Mouse (Mus musculus) CH12.LX (cell line): ENCODE data around the gene Mmp15. TPM values are rescaled to one million over a fixed set of nuclear protein-coding genes. Genes with fewer than 3 reads are reported as not detected.

ENCODE experiments used
- DNase-seq: peaks from one replicate; pipeline ENCODE4 v3.0.0-alpha.2; 2013; ENCODE audit errors: extremely low read depth
- H3K27ac ChIP-seq: 2 replicates; pipeline ENCODE4 v1.5.1; 2012; ENCODE audit warnings: low read depth, mild to moderate bottlenecking, control low read depth, moderate library complexity; ENCODE audit not compliant: insufficient read depth
- H3K27me3 ChIP-seq: replicated peaks from 2 replicates; pipeline ENCODE3; 2012; ENCODE audit warnings: inconsistent platforms
- H3K36me3 ChIP-seq, 2 experiments: replicated peaks in 1 of 2; 2 replicates each; pipeline versions ENCODE3 to v1.6.1; 2012; ENCODE audit warnings: inconsistent platforms in 1 of 2, low read length in 1 of 2, mild to moderate bottlenecking in 1 of 2, mixed read lengths in 1 of 2, moderate library complexity in 1 of 2; ENCODE audit not compliant: control insufficient read depth in 1 of 2, insufficient read depth in 1 of 2
- H3K4me1 ChIP-seq, 2 experiments: 2 replicates each; pipeline ENCODE4 v1.6.1; 2012; ENCODE audit warnings: inconsistent platforms in 1 of 2, moderate library complexity in 1 of 2; ENCODE audit not compliant: insufficient read depth in 2 of 2, control insufficient read depth in 1 of 2
- H3K4me2 ChIP-seq: 2 replicates; pipeline ENCODE4 v1.6.1; 2012; ENCODE audit warnings: low read depth, mild to moderate bottlenecking, control low read depth; ENCODE audit not compliant: poor library complexity, insufficient read depth, severe bottlenecking
- H3K4me3 ChIP-seq, 3 experiments: fragments of 150-350 bp in 1 of 3; sonication (generic) in 1 of 3; replicated peaks in 1 of 3; 2 replicates each; pipeline versions ENCODE3 to v1.5.1; 2011 to 2012; ENCODE audit warnings: low read depth in 2 of 3, low read length in 2 of 3, mild to moderate bottlenecking in 2 of 3, moderate library complexity in 2 of 3, control low read depth in 1 of 3, improper control_type of control experiment in 1 of 3, inconsistent platforms in 1 of 3, mixed read lengths in 1 of 3; ENCODE audit not compliant: poor library complexity in 1 of 3
- H3K79me2 ChIP-seq: replicated peaks from 2 replicates; pipeline ENCODE4 v1.6.1; 2012; ENCODE audit warnings: mild to moderate bottlenecking, moderate library complexity; ENCODE audit not compliant: control insufficient read depth, poor library complexity, insufficient read depth, severe bottlenecking; ENCODE audit errors: extremely low read depth
- H3K9ac ChIP-seq: 2 replicates; pipeline ENCODE4 v1.6.1; 2012; ENCODE audit warnings: low read depth, mild to moderate bottlenecking, control low read depth, moderate library complexity; ENCODE audit not compliant: insufficient read depth
- H3K9me3 ChIP-seq: replicated peaks from 2 replicates; pipeline ENCODE3; 2012; ENCODE audit warnings: low read length, inconsistent platforms, mixed read lengths
- BHLHE40 ChIP-seq: IDR thresholded peaks from 2 replicates; pipeline ENCODE4 v1.6.1; 2011; ENCODE audit warnings: mild to moderate bottlenecking, low read depth, low read length, improper control_type of control experiment
- CHD1 ChIP-seq: IDR thresholded peaks from 2 replicates; pipeline ENCODE4 v1.6.1; 2012; ENCODE audit warnings: low read depth, low read length, improper control_type of control experiment, inconsistent platforms
- CHD2 ChIP-seq: IDR thresholded peaks from 2 replicates; pipeline ENCODE4 v1.6.1; 2011; ENCODE audit warnings: low read length, improper control_type of control experiment
- ELF1 ChIP-seq: IDR thresholded peaks from 2 replicates; pipeline ENCODE4 v1.6.1; 2014; ENCODE audit warnings: low read depth, mild to moderate bottlenecking, inconsistent platforms, low read length, improper control_type of control experiment
- EP300 ChIP-seq: IDR thresholded peaks from 2 replicates; pipeline ENCODE4 v1.6.1; 2011; ENCODE audit warnings: low read length, improper control_type of control experiment
- GABPA ChIP-seq: IDR thresholded peaks from 2 replicates; pipeline ENCODE4 v1.6.1; 2012; ENCODE audit warnings: low read depth, low read length, improper control_type of control experiment, inconsistent platforms; ENCODE audit not compliant: insufficient replicate concordance
- HCFC1 ChIP-seq: IDR thresholded peaks from 2 replicates; pipeline ENCODE4 v1.6.1; 2012; ENCODE audit warnings: low read depth, mild to moderate bottlenecking, inconsistent platforms, low read length, improper control_type of control experiment
- JUN ChIP-seq: IDR thresholded peaks from 2 replicates; pipeline ENCODE4 v1.6.1; 2011; ENCODE audit warnings: low read depth, mild to moderate bottlenecking, low read length, improper control_type of control experiment, moderate library complexity; ENCODE audit not compliant: insufficient read depth
- MAFK ChIP-seq: IDR thresholded peaks from 2 replicates; pipeline ENCODE4 v1.6.1; 2011; ENCODE audit warnings: low read length, improper control_type of control experiment; ENCODE audit not compliant: insufficient replicate concordance
- MAX ChIP-seq: IDR thresholded peaks from 2 replicates; pipeline ENCODE4 v1.6.1; 2011; ENCODE audit warnings: low read length, improper control_type of control experiment
- MXI1 ChIP-seq: IDR thresholded peaks from 2 replicates; pipeline ENCODE4 v1.6.1; 2011; ENCODE audit warnings: mild to moderate bottlenecking, low read depth, low read length, improper control_type of control experiment
- MYC ChIP-seq: IDR thresholded peaks from 2 replicates; pipeline ENCODE4 v1.6.1; 2011; ENCODE audit warnings: low read depth, mild to moderate bottlenecking, improper control_type of control experiment, low read length
- NELFE ChIP-seq: IDR thresholded peaks from 2 replicates; pipeline ENCODE4 v1.6.1; 2011; ENCODE audit warnings: low read depth, low read length, improper control_type of control experiment
- NRF1 ChIP-seq: IDR thresholded peaks from 2 replicates; pipeline ENCODE4 v1.6.1; 2014; ENCODE audit warnings: low read depth, mild to moderate bottlenecking, inconsistent platforms, low read length, improper control_type of control experiment, moderate library complexity
- PAX5 ChIP-seq: IDR thresholded peaks from 2 replicates; pipeline ENCODE4 v1.6.1; 2012; ENCODE audit warnings: low read length, inconsistent platforms, mixed read lengths
- POLR2A ChIP-seq: IDR thresholded peaks from 2 replicates; pipeline ENCODE4 v1.6.1; 2011; ENCODE audit warnings: low read depth, mild to moderate bottlenecking, improper control_type of control experiment, low read length
- POLR2AphosphoS2 ChIP-seq: IDR thresholded peaks from 2 replicates; pipeline ENCODE4 v1.6.1; 2011; ENCODE audit warnings: low read depth, low read length, improper control_type of control experiment
- RCOR1 ChIP-seq: conservative IDR thresholded peaks from 2 replicates; pipeline ENCODE4 v1.6.1; 2012; ENCODE audit warnings: low read depth, mild to moderate bottlenecking, inconsistent platforms, low read length, improper control_type of control experiment
- SIN3A ChIP-seq: IDR thresholded peaks from 2 replicates; pipeline ENCODE4 v1.6.1; 2012; ENCODE audit warnings: low read length, improper control_type of control experiment, inconsistent platforms
- SMC3 ChIP-seq: IDR thresholded peaks from 2 replicates; pipeline ENCODE4 v1.6.1; 2011; ENCODE audit warnings: low read depth, low read length, improper control_type of control experiment
- UBTF ChIP-seq: IDR thresholded peaks from 2 replicates; pipeline ENCODE4 v1.6.1; 2012; ENCODE audit warnings: low read depth, mild to moderate bottlenecking, inconsistent platforms, low read length, improper control_type of control experiment, moderate library complexity
- USF2 ChIP-seq: conservative IDR thresholded peaks from 2 replicates; pipeline ENCODE4 v1.6.1; 2011; ENCODE audit warnings: low read depth, low read length, improper control_type of control experiment
- ZC3H11A ChIP-seq: IDR thresholded peaks from 2 replicates; pipeline ENCODE4 v1.6.1; 2012; ENCODE audit warnings: low read depth, mild to moderate bottlenecking, inconsistent platforms, low read length, improper control_type of control experiment
- ZMIZ1 ChIP-seq: IDR thresholded peaks from 2 replicates; pipeline ENCODE4 v1.6.1; 2012; ENCODE audit warnings: low read depth, mild to moderate bottlenecking, inconsistent platforms, low read length, improper control_type of control experiment
- dilution Hi-C: fragments of 300-500 bp; cut with MboI; formaldehyde crosslinking; loops from 2 replicates; pipeline ENCODE4 v1.14.3; 2020; ENCODE audit warnings: low sequenced_read_pairs; ENCODE audit not compliant: extremely low pct_unique_long_range_greater_than_20kb, extremely low pct_ligation_motif_present
- in situ Hi-C: fragments of 300-500 bp; cut with MboI; formaldehyde crosslinking; loops from 3 replicates; pipeline ENCODE4 v1.14.3; 2019; ENCODE audit warnings: low sequenced_read_pairs, low pct_ligation_motif_present, low pct_unique_long_range_greater_than_20kb, mixed read lengths
- polyA plus RNA-seq: library from polyadenylated mRNA; unstranded; fragments of >175 nt; gene quantifications from 2 replicates; pipeline ENCODE4 v1.2.1, GENCODE M21; 2012; ENCODE audit warnings: low read depth; ENCODE audit not compliant: insufficient read length
- total RNA-seq, 2 experiments: library from RNA; depleted of rRNA; stranded (reverse); fragments of 300-350 nt in 1 of 2; fragments of >200 nt in 1 of 2; gene quantifications; 2 replicates each; pipeline ENCODE4 v1.2.3; 2012 to 2014

Gene Mmp15
- total and polyA plus RNA-seq, 3 experiments: 0.04 to 0.44 TPM; not detected in 1

DNA sequence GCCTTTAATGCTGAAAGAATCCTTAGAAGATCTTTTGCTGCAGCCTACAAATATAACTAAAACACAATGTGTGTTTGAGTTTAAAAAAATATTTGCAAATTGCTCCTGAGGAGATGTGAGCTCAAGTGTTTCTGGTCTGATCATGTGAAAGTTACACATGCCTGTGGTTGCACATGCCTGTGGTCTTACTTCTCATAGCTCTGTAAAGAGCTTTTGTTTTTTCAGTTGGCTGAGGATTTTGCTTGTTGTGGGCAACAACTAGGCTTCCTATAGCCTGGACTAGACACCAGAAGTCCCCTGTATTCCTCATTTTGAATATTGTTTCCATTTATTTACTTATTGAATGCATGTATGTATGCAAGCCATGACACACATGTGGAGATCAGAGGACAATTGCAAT is 15.7 kb upstream of the Mmp15 start:
- Histone ChIP-seq H3K36me3 (peaks cover 12 to 61% of the 10 kb centered on the region in 2 experiments), H3K79me2 (no peaks in the 10 kb centered on the region), H3K9me3 (no peaks in the 10 kb centered on the region), H3K27me3 (no peaks in the 10 kb centered on the region), H3K9ac (no peak overlapping the region), H3K4me3 (no peak overlapping the region), H3K4me2 (no peak overlapping the region), H3K4me1 (peaks cover 6 to 12% of the 10 kb centered on the region in 2 experiments), H3K27ac (no peak overlapping the region)
- DNase-seq: no peak
- TF ChIP-seq NRF1 (no peak), UBTF (no peak), MAX (no peak), GABPA (no peak), CHD2 (no peak), POLR2AphosphoS2 (no peak), MXI1 (no peak), MYC (no peak), POLR2A (no peak), EP300 (no peak), MAFK (no peak), PAX5 (no peak), SMC3 (no peak), RCOR1 (no peak), NELFE (no peak), JUN (no peak)
- in situ Hi-C loops: no loop called here
- dilution Hi-C loops: no loop called here

DNA sequence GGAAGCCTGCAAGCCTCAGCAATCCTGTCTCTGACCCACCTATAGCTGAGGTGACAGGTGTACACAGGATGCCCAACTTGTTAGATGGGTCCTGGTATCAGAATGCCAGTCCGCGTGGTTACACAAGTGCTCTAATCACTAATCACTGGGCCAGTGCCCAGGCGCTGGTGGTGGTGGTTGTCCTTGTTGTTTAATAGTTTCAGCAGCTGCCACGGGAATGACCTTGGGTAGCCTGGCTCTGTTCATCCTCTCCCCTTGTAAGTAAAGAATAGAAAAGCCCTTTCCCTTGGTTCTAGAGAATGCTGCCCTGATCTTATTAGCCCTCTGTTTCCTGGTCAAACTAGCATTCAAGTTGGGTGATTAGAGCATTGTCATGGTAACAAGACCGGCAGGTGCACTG is 10.3 kb upstream of the Mmp15 start:
- dilution Hi-C loops: no loop called here
- Histone ChIP-seq H3K9me3 (no peaks in the 10 kb centered on the region), H3K4me2 (no peak overlapping the region), H3K79me2 (no peaks in the 10 kb centered on the region), H3K4me3 (no peak overlapping the region), H3K36me3 (peaks cover 15 to 85% of the 10 kb centered on the region in 2 experiments), H3K9ac (no peak overlapping the region), H3K4me1 (no peaks in the 10 kb centered on the region), H3K27ac (no peak overlapping the region), H3K27me3 (no peaks in the 10 kb centered on the region)
- TF ChIP-seq MAFK (no peak), ZC3H11A (no peak), MAX (no peak), JUN (no peak), SIN3A (no peak), HCFC1 (no peak), BHLHE40 (no peak), CHD1 (no peak), PAX5 (no peak), USF2 (no peak), POLR2AphosphoS2 (no peak), ELF1 (no peak), CHD2 (no peak), EP300 (no peak), ZMIZ1 (no peak), RCOR1 (no peak), NELFE (no peak), NRF1 (no peak)
- no peak for DNase-seq
- in situ Hi-C loops: no loop called here
